Mouse (Mus musculus): ENCODE data around the gene Taar8b.
"Not testable (repeated sequence)": the region's sequence is repeated elsewhere in the genome, so short reads cannot be mapped to it uniquely, and the experiment has no call there.

- not testable (repeated sequence) for TF ChIP-seq POLR2A, CTCF (IDR thresholded peaks at IDR 0.05; ENCODE audit: extremely low read depth, insufficient read depth, low read length)
Observed at GRCm38 (mm10) chr10:24097010-24097409, 4.9 kb upstream of the Taar8b start.
